Mouse (Mus musculus) lung, embryonic 16.5 days (tissue): ENCODE measurements around the gene Pomgnt1. TPM values are rescaled to one million over a fixed set of nuclear protein-coding genes. Genes with fewer than 3 reads are reported as not detected.

Source experiments
- ATAC-seq: fragments of 200-750 bp; cut with Nextera tagmentation; 2 replicates; pipeline ENCODE4 v1.8.0; 2017; ENCODE audit warnings: low read depth, mild to moderate bottlenecking, moderate library complexity
- H3K27ac ChIP-seq: fragments of 300-500 bp; sonication (generic); 2 replicates; pipeline ENCODE4 v1.5.1; 2014; ENCODE audit warnings: mild to moderate bottlenecking, control low read depth, low read length
- H3K27me3 ChIP-seq: fragments of 300-500 bp; sonication (generic); 2 replicates; pipeline ENCODE4 v1.6.1; 2014; ENCODE audit warnings: low read depth, low read length, mixed read lengths; ENCODE audit not compliant: control insufficient read depth, insufficient read depth
- H3K36me3 ChIP-seq: fragments of 300-500 bp; sonication (generic); 2 replicates; pipeline ENCODE4 v1.6.1; 2014; ENCODE audit warnings: low read length; ENCODE audit not compliant: control insufficient read depth, insufficient read depth
- H3K4me1 ChIP-seq: fragments of 300-500 bp; sonication (generic); replicated peaks from 2 replicates; pipeline ENCODE4 v1.6.1; 2014; ENCODE audit warnings: low read length, mixed read lengths; ENCODE audit not compliant: control insufficient read depth, insufficient read depth
- H3K4me2 ChIP-seq: fragments of 300-500 bp; sonication (generic); 2 replicates; pipeline ENCODE4 v1.6.1; 2014; ENCODE audit warnings: low read depth, low read length, control low read depth
- H3K4me3 ChIP-seq: fragments of 300-500 bp; sonication (generic); 2 replicates; pipeline ENCODE4 v1.5.1; 2014; ENCODE audit warnings: mild to moderate bottlenecking, low read length, control low read depth
- H3K9ac ChIP-seq: fragments of 300-500 bp; sonication (generic); 2 replicates; pipeline ENCODE4 v1.6.1; 2014; ENCODE audit warnings: low read length, control low read depth
- H3K9me3 ChIP-seq: fragments of 300-500 bp; sonication (generic); 2 replicates; pipeline ENCODE4 v1.6.1; 2016; ENCODE audit warnings: low read length; ENCODE audit not compliant: control insufficient read depth
- WGBS: fragments of 180-500 bp; shearing (Covaris S2); extraction: QIAGEN DNeasy Blood & Tissue Kit; methylation state at CpG from one replicate; pipeline ENCODE4 v1.1.7; 2014; 5-methylcytosine and 5-hydroxymethylcytosine counted together
- polyA plus RNA-seq: library from polyadenylated mRNA; unstranded; fragments of >200 nt; fragmentation: Nextera tagmentation; extraction: Ambion mirVana; gene quantifications from 2 replicates; pipeline ENCODE4 v1.2.1, GENCODE M21; 2015

The Pomgnt1 gene
- polyA plus RNA-seq, 1 experiment from 2014 or later = 56.2 TPM

- H3K36me3 ChIP-seq = no peaks in the 10 kb centered on the region
- WGBS = 19% methylated on average over 2 of the region's 2 CpGs
- ATAC-seq = peak; percentile 43; the same call in 1 of the 2 replicates
Observed at GRCm38 (mm10) chr4:116134990-116135389, 11.3 kb downstream of the Pomgnt1 start.

GRCm38 (mm10) chr4:116137421-116137996, 13.9 kb downstream of the Pomgnt1 start:
- WGBS = 48% methylated on average over 13 of the region's 13 CpGs
- Histone ChIP-seq H3K4me3 (no peak overlapping the region), H3K9ac (no peak overlapping the region), H3K4me1 (no peaks in the 10 kb centered on the region), H3K27ac (no peak overlapping the region), H3K27me3 (no peaks in the 10 kb centered on the region), H3K9me3 (no peaks in the 10 kb centered on the region), H3K4me2 (no peak overlapping the region), H3K36me3 (no peaks in the 10 kb centered on the region)
- no peak for ATAC-seq

More at GRCm38 (mm10) chr4:116134990-116135389, 11.3 kb downstream of the Pomgnt1 start:
- no peak overlapping the region for H3K4me2 ChIP-seq
- no peaks in the 10 kb centered on the region for H3K4me1 ChIP-seq
- no peak overlapping the region for H3K4me3 ChIP-seq
- no peaks in the 10 kb centered on the region for H3K9me3 ChIP-seq
- no peak overlapping the region for H3K27ac ChIP-seq
- no peak overlapping the region for H3K9ac ChIP-seq
- no peaks in the 10 kb centered on the region for H3K27me3 ChIP-seq

- no peak overlapping the region for H3K4me2 ChIP-seq
Observed at GRCm38 (mm10) chr4:116140801-116141574, 17.3 kb downstream of the Pomgnt1 start.

GRCm38 (mm10) chr4:116141736-116142135, 18.1 kb downstream of the Pomgnt1 start:
- ATAC-seq = no peak
- WGBS = 65% methylated on average over 1 of the region's 1 CpGs

More at GRCm38 (mm10) chr4:116140801-116141574, 17.3 kb downstream of the Pomgnt1 start:
- H3K36me3 ChIP-seq = no peaks in the 10 kb centered on the region
- ATAC-seq = no peak
- H3K4me3 ChIP-seq = no peak overlapping the region
- H3K4me1 ChIP-seq = peaks cover 11% of the 10 kb centered on the region
- WGBS = 74% methylated on average over 7 of the region's 7 CpGs
- no peaks in the 10 kb centered on the region for H3K27me3 ChIP-seq
- no peak overlapping the region for H3K9ac ChIP-seq
- H3K27ac ChIP-seq = no peak overlapping the region
- H3K9me3 ChIP-seq = no peaks in the 10 kb centered on the region

GRCm38 (mm10) chr4:116142269-116142668, 18.6 kb downstream of the Pomgnt1 start:
- Histone ChIP-seq H3K36me3 (no peaks in the 10 kb centered on the region), H3K27ac (no peak overlapping the region), H3K9me3 (no peaks in the 10 kb centered on the region), H3K4me2 (no peak overlapping the region), H3K4me3 (no peak overlapping the region), H3K9ac (no peak overlapping the region), H3K4me1 (peaks cover 11% of the 10 kb centered on the region), H3K27me3 (no peaks in the 10 kb centered on the region)
- WGBS = 69% methylated on average over 7 of the region's 7 CpGs
- no peak for ATAC-seq

More at GRCm38 (mm10) chr4:116141736-116142135, 18.1 kb downstream of the Pomgnt1 start:
- H3K4me3 ChIP-seq = no peak overlapping the region
- H3K27ac ChIP-seq = no peak overlapping the region
- peaks cover 11% of the 10 kb centered on the region for H3K4me1 ChIP-seq
- no peak overlapping the region for H3K9ac ChIP-seq
- no peaks in the 10 kb centered on the region for H3K9me3 ChIP-seq
- no peak overlapping the region for H3K4me2 ChIP-seq
- no peaks in the 10 kb centered on the region for H3K36me3 ChIP-seq
- no peaks in the 10 kb centered on the region for H3K27me3 ChIP-seq

- H3K4me3 ChIP-seq = peak overlapping the region; percentile 79
- no peak for ATAC-seq
- H3K9ac ChIP-seq = peak overlapping the region; percentile 88
- H3K4me1 ChIP-seq = peaks cover 11% of the 10 kb centered on the region
- H3K4me2 ChIP-seq = peak overlapping the region; percentile 96
- no peaks in the 10 kb centered on the region for H3K27me3 ChIP-seq
- H3K9me3 ChIP-seq = no peaks in the 10 kb centered on the region
- WGBS = 4% methylated on average over 7 of the region's 7 CpGs
- no peak overlapping the region for H3K27ac ChIP-seq
- no peaks in the 10 kb centered on the region for H3K36me3 ChIP-seq
Observed at GRCm38 (mm10) chr4:116143317-116143811, 19.7 kb downstream of the Pomgnt1 start.

GRCm38 (mm10) chr4:116143891-116144717, 20.5 kb downstream of the Pomgnt1 start:
- Histone ChIP-seq H3K4me2 (peak overlapping the region; percentile 96), H3K27ac (peak overlapping the region; percentile 12; the same call in 1 of the 2 replicates), H3K4me1 (peaks cover 11% of the 10 kb centered on the region), H3K27me3 (no peaks in the 10 kb centered on the region), H3K4me3 (peak overlapping the region; percentile 79), H3K9me3 (no peaks in the 10 kb centered on the region), H3K9ac (peak overlapping the region; percentile 88), H3K36me3 (no peaks in the 10 kb centered on the region)
- ATAC-seq = peak; percentile 83
- WGBS = under 1% methylated on average over 47 of the region's 47 CpGs

GRCm38 (mm10) chr4:116149812-116150155, 26.1 kb downstream of the Pomgnt1 start:
- peaks cover 17% of the 10 kb centered on the region for H3K36me3 ChIP-seq
- H3K4me1 ChIP-seq = peaks cover 15% of the 10 kb centered on the region
- peak overlapping the region; percentile 83 for H3K4me3 ChIP-seq
- H3K27me3 ChIP-seq = no peaks in the 10 kb centered on the region
- H3K27ac ChIP-seq = peak overlapping the region; percentile 92
- 19% methylated on average over 6 of the region's 6 CpGs for WGBS
- H3K9me3 ChIP-seq = no peaks in the 10 kb centered on the region
- H3K4me2 ChIP-seq = peak overlapping the region; percentile 67
- peak overlapping the region; percentile 97 for H3K9ac ChIP-seq
- ATAC-seq = no peak
